Mouse (Mus musculus): Measurements from ENCODE around the gene Fos. TPM values are rescaled to one million over a fixed set of nuclear protein-coding genes. Genes with fewer than 3 reads are reported as not detected.
"Not testable (repeated sequence)": the region's sequence is repeated elsewhere in the genome, so short reads cannot be mapped to it uniquely, and the experiment has no call there.

The Fos gene
- total RNA-seq, 4 experiments from 2014 or later: 13.3 to 32.9 (median 13.7) TPM

GRCm38 (mm10) chr12:85523421-85524192 is 49.9 kb downstream of the Fos start:
- no peak for DNase-seq

DNA sequence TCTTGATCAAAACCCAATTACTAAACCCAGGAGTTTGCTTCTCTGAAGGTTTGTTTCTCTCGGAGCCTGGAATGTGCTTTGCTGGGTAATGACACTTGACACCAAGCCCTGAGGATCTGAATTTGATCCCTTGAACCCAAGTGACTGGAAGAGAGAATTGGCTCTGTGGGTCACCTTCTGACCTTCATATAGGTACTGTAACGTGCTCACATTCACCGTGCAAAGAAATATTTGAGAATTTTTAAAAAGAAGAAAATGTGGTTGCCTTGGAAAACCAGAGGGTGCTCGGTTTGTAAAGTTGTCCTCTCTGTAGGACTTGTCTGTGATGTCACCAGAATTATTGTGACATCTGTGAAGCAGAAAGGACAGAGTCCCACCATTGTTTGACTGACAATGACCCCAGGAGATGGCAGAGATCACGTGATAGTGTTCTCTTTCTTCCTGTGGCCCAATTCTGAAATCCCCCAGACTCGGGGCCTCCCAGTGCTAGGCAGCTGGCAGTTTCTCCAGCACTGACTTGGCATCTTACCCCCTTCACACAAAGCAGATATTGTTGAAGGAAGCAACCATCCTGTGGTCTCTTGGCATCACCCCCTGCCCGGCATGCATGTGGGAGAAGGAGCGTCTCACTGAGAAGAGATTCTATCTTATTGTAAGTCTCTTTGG is 50.6 kb downstream of the Fos start:
- no peak for DNase-seq

DNA sequence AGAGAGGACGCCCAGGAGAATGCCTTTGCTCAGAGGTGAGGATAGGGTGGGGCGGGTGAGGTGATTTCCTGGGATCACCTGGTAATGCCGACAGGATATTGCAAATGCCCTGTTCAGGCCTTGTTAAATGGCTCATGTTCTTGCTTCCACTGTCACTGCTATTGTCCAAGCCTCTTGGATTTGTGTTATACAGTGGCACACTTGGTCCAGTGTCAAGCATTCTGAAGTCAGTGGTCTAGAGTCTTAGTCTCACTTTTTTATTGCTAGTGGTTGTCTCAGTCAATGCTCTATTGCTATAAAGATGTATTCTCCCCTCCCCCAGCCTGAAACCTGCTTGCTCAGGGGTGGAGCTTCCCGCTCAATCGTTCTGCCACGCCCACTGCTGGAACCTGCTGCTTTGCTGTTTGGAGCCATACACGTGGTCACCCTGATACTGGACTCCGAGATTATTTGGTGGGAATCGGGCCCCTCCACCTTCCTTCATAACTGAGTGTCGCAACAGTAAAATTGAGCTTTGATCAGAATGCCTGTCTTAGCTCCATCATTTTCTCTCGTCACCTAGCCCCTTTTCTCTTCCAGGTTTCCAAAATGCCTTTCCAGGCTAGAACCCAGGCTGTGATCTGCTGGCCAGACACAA is 51.3 kb downstream of the Fos start:
- not testable (repeated sequence) for DNase-seq

Other genes with a start within 250 kb of the Fos start
- 10 to 100 TPM; 12.1 to 23.4 (median 18.7) TPM for gene Mlh3, start 203.3 kb upstream of the Fos start, total RNA-seq (2022)
- 10 to 100 TPM; 29.3 to 36.6 (median 32.8) TPM for gene Acyp1, start 185.5 kb upstream of the Fos start, total RNA-seq (2022)
- 1 to 10 TPM; 2.5 to 4.3 (median 3.4) TPM for gene Zc2hc1c, start 185.3 kb upstream of the Fos start, total RNA-seq (2022)
- gene Nek9, start 134.5 kb upstream of the Fos start, total RNA-seq (2022): 100 to 1,000 TPM in 3 of 4 experiments, 10 to 100 TPM in 1; 96.5 to 138 (median 126) TPM
- gene Tmed10, start 99.0 kb upstream of the Fos start, total RNA-seq (2022): 100 to 1,000 TPM; 326 to 334 (median 331) TPM
- 10 to 100 TPM; 13.0 to 20.5 (median 15.2) TPM for gene Jdp2, start 125.1 kb downstream of the Fos start, total RNA-seq (2022)
- gene Batf, start 212.8 kb downstream of the Fos start, total RNA-seq (2022): 1 to 10 TPM in 2 of 4 experiments, under 1 TPM in 2; 0.38 to 2.4 (median 1.1) TPM

All from adrenal gland, adult 8-10 months (tissue).